Mouse (Mus musculus) liver, embryonic 12.5 days (tissue): ENCODE measurements around the gene Bco1. TPM values are rescaled to one million over a fixed set of nuclear protein-coding genes. Genes with fewer than 3 reads are reported as not detected.

Experiments
- ATAC-seq: fragments of 200-750 bp; cut with Nextera tagmentation; 2 replicates; pipeline ENCODE4 v1.8.0; 2017; ENCODE audit warnings: moderate number of reproducible peaks, mild to moderate bottlenecking, moderate library complexity
- H3K27ac ChIP-seq: fragments of 300-500 bp; sonication (generic); 2 replicates; pipeline ENCODE4 v1.5.1; 2016; ENCODE audit warnings: mild to moderate bottlenecking
- H3K27me3 ChIP-seq: fragments of 300-500 bp; sonication (generic); replicated peaks from 2 replicates; pipeline ENCODE4 v1.6.1; 2016; ENCODE audit warnings: mild to moderate bottlenecking, moderate library complexity
- H3K36me3 ChIP-seq: fragments of 300-500 bp; sonication (generic); 2 replicates; pipeline ENCODE4 v1.6.1; 2016; ENCODE audit warnings: mild to moderate bottlenecking, moderate library complexity
- H3K4me1 ChIP-seq: fragments of 300-500 bp; sonication (generic); 2 replicates; pipeline ENCODE4 v1.6.1; 2016
- H3K4me2 ChIP-seq: fragments of 300-500 bp; sonication (generic); 2 replicates; pipeline ENCODE4 v1.6.1; 2016; ENCODE audit warnings: mild to moderate bottlenecking, moderate library complexity
- H3K4me3 ChIP-seq: fragments of 300-500 bp; sonication (generic); 2 replicates; pipeline ENCODE4 v1.5.1; 2016; ENCODE audit warnings: mild to moderate bottlenecking, moderate library complexity
- H3K9ac ChIP-seq: fragments of 300-500 bp; sonication (generic); 2 replicates; pipeline ENCODE4 v1.6.1; 2016; ENCODE audit warnings: mild to moderate bottlenecking, moderate library complexity
- H3K9me3 ChIP-seq: fragments of 300-500 bp; sonication (generic); replicated peaks from 2 replicates; pipeline ENCODE4 v1.6.1; 2016; ENCODE audit warnings: mild to moderate bottlenecking, moderate library complexity
- WGBS: fragments of 180-500 bp; shearing (Covaris S2); methylation state at CpG from one replicate; pipeline ENCODE4 v1.1.7; 2016; ENCODE audit not compliant: insufficient replicate concordance; 5-methylcytosine and 5-hydroxymethylcytosine counted together
- polyA plus RNA-seq: library from polyadenylated mRNA; unstranded; fragments of >200 nt; fragmentation: Nextera tagmentation; extraction: Ambion mirVana; gene quantifications from 2 replicates; pipeline ENCODE4 v1.2.1, GENCODE M21; 2016

The Bco1 gene
- polyA plus RNA-seq, 1 experiment from 2014 or later, result 10.8 TPM

DNA sequence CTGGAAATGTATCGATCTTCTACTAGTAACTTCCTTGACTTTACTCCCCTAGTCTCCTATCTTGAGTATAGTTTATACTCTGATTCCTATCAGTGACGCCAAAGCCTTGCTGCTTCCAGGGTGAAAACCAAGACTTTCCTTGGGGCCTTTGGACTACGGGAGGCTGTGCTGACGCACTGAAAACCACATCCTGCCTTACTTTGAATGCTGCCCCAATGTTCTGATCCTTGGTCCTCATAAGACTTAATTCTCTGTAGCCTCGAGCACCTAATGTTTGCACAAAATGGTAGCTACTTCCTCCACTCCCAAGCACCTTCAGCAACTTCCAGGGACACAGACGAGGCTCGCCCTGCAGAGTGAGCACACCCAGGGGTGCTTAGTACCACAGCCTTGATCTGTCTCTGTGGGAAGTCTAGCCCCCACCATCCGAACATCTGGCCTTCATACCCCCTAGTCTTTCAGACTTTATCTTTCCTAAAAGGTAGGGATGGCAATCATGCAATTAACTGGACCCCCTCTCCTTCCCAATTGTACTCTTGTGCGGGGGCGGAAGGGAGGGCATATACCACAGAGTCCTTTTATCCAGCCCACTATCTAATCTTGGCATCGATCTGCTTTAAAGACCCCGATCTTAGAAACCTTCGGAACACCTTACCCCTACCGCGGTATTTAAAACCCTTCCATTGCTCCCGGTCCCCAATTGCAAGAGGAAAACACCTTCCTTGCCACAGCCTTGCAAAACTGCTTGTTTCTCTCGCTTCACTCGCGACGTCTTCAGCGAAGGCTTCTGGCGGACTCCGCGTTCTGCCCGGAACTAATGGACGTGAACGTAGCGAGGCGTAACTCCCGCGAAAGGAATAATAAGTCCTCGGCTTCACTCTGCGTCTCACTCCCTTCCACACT is 61.5 kb downstream of the Bco1 start:
- 4% methylated on average over 33 of the region's 33 CpGs for WGBS
- H3K9me3 ChIP-seq, result no peaks in the 10 kb centered on the region
- H3K9ac ChIP-seq, result peak overlapping the region; percentile 92
- peak overlapping the region; percentile 81 for H3K27ac ChIP-seq
- ATAC-seq, result no peak
- peak overlapping the region; percentile 96 for H3K4me3 ChIP-seq
- H3K27me3 ChIP-seq, result no peaks in the 10 kb centered on the region
- H3K4me1 ChIP-seq, result peaks cover 32% of the 10 kb centered on the region
- no peaks in the 10 kb centered on the region for H3K36me3 ChIP-seq
- H3K4me2 ChIP-seq, result peak overlapping the region; percentile 94

DNA sequence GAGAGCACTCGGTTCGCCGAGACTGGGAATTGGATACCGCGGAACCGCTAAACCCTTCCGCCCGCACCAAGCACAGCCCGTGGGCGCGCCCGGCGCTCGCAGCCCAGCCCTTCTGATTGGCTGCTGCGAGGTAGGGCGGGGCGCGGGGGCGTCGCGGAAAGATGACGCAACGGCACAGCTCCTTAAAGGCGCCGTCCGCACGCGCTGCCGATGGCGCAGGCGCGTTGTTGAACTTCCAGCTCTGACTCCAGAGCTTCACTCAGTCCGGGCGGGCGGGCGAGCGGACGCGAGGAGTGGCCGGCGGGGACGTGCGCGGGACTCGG is 62.1 kb downstream of the Bco1 start:
- Histone ChIP-seq H3K27ac (peak overlapping the region; percentile 94), H3K9ac (peak overlapping the region; percentile 92), H3K4me3 (peak overlapping the region; percentile 96), H3K36me3 (no peaks in the 10 kb centered on the region), H3K27me3 (no peaks in the 10 kb centered on the region), H3K9me3 (no peaks in the 10 kb centered on the region), H3K4me2 (peak overlapping the region; percentile 94), H3K4me1 (peaks cover 34% of the 10 kb centered on the region)
- 1% methylated on average over 43 of the region's 45 CpGs for WGBS
- peak; percentile 90 for ATAC-seq

DNA sequence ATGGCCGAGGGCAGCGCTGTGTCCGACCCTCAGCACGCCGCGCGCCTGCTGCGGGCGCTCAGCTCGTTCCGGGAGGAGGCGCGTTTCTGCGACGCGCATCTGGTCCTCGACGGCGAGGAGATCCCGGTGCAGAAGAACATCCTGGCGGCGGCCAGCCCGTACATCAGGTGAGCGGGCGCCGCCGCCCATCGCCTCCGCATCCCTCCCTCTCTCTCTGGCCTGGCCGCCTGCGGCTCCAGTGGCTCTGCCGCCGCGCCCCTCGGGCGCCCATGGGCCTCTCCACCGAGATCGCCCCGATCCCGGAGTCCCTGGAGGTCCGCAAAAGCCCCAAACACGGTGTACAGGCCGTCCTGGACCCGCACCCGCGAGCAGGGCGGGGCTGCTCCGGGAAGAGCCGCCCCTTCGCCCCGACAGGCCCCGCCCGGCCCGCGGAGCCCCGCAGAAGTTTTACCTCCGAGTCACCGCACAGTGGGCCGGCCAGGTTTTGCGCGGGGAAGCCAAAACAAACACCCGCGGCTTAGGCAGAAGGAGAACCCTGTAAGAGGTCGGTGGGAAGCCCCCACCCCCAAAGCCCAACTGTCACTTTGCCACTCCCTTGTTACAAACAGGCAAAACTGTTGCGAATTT is 62.6 kb downstream of the Bco1 start, which contains the start of gene Gan:
Gene Gan, plus strand, starts transcription at position 1 of the 627 bp plus-strand sequence.
- Histone ChIP-seq H3K27ac (peak within 1 kb of the TSS; percentile 94), H3K4me3 (peak within 1 kb of the TSS; percentile 96), H3K36me3 (no peaks in the 10 kb centered on the region), H3K9ac (peak within 1 kb of the TSS; percentile 92), H3K4me2 (peak within 1 kb of the TSS; percentile 94), H3K9me3 (no peaks in the 10 kb centered on the region), H3K27me3 (no peaks in the 10 kb centered on the region), H3K4me1 (peaks cover 35% of the 10 kb centered on the region)
- peak; percentile 81 for ATAC-seq
- under 1% methylated on average over 64 of the region's 65 CpGs for WGBS

DNA sequence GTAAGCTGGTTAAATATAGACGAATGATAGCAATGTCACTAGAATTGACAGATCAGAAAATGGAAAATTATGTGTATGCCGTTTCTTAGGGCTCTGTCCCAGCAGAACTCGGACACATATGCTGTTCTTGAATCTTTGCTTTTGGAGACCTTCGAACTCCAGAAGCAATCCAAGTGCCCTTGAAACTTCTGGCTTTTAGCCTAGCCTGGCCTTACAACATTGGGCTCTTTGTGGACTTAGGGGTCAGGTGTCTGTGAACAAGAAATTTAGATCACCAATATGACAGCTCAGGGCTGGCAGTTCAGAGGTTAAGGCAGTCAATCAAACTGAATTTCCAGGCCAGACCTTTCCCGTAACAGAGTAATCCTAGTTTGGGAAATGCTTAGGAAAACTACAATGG is 63.4 kb downstream of the Bco1 start:
- Histone ChIP-seq H3K27me3 (no peaks in the 10 kb centered on the region), H3K4me1 (peaks cover 35% of the 10 kb centered on the region), H3K9me3 (no peaks in the 10 kb centered on the region), H3K4me3 (peak overlapping the region; percentile 96), H3K4me2 (peak overlapping the region; percentile 94), H3K36me3 (no peaks in the 10 kb centered on the region), H3K27ac (0 out of 2 replicates have a peak overlapping the region, but pooled peaks have one; percentile 94), H3K9ac (peak overlapping the region; percentile 92)
- no peak for ATAC-seq
- WGBS, result 64% methylated on average over 5 of the region's 5 CpGs

DNA sequence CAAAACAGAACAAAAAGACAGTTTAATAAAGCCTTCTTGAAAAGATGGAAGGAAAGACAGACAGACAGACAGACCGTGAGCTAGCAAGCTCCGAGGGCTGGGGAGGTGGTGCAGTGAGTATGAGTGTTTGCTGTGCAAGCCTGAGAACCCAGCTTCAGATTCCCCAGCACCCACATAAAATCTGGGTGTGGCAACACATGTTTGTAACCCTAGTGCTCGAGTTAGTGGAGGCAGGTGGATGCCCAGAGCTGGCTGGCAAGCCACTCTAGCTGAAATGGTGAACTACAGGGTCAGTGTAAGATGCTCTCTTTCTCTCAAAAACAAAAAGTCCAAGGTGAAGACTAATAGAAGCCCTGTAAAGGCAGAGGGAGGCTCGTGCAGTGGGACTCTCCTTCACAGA is 69.3 kb downstream of the Bco1 start:
- ATAC-seq, result no peak
- Histone ChIP-seq H3K4me1 (peaks cover 56% of the 10 kb centered on the region), H3K9me3 (no peaks in the 10 kb centered on the region), H3K36me3 (peaks cover 9% of the 10 kb centered on the region), H3K4me3 (no peak overlapping the region), H3K4me2 (no peak overlapping the region), H3K27ac (no peak overlapping the region), H3K9ac (no peak overlapping the region), H3K27me3 (no peaks in the 10 kb centered on the region)
- 69% methylated on average over 4 of the region's 4 CpGs for WGBS

DNA sequence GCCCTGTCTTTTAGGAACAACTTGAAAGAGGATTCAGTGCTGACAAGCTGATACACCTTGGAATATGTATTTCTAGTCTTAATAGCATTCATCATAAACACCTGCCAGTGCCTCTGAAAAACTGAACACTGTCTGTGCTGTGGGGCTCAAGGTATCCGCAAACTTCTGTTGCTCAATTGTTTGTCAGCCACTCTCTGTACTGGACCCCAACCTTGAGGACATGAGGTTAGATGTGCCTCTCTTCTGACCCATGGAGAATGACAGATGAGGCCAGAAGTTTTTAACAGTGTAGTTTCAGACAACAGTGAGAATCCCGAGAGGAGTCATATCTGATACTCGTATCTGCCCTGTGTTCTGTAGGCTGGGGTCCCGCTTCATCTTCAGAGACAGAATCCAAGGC is 69.9 kb downstream of the Bco1 start:
- no peak overlapping the region for H3K4me2 ChIP-seq
- ATAC-seq, result no peak
- 73% methylated on average over 4 of the region's 4 CpGs for WGBS
- H3K9ac ChIP-seq, result no peak overlapping the region
- no peaks in the 10 kb centered on the region for H3K9me3 ChIP-seq
- H3K4me3 ChIP-seq, result no peak overlapping the region
- no peaks in the 10 kb centered on the region for H3K27me3 ChIP-seq
- peaks cover 9% of the 10 kb centered on the region for H3K36me3 ChIP-seq
- no peak overlapping the region for H3K27ac ChIP-seq
- H3K4me1 ChIP-seq, result peaks cover 58% of the 10 kb centered on the region

DNA sequence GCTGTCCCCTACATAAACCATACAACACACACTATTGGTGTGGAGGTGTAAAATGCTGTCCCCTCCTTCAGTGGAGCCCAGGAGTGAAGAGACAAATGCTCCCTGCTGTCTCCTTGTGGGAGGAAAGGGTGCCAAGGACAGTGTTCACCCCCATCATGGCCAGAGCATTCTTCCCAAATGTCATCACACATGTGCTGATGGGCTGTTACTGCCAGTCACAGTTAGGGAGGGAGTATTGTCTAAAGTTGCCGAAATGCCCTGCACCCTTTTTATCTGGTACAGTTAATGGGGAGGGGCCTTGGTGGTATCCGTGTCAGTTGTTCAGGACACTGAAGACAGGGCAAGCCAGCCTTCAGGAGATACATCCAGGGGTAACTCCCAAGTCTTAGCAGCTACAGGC is 70.9 kb downstream of the Bco1 start:
- Histone ChIP-seq H3K36me3 (peaks cover 9% of the 10 kb centered on the region), H3K27ac (no peak overlapping the region), H3K9me3 (no peaks in the 10 kb centered on the region), H3K9ac (no peak overlapping the region; the same call in 1 of the 2 replicates), H3K4me2 (no peak overlapping the region), H3K27me3 (no peaks in the 10 kb centered on the region), H3K4me1 (peaks cover 61% of the 10 kb centered on the region), H3K4me3 (no peak overlapping the region)
- no peak for ATAC-seq
- 74% methylated on average over 2 of the region's 2 CpGs for WGBS

DNA sequence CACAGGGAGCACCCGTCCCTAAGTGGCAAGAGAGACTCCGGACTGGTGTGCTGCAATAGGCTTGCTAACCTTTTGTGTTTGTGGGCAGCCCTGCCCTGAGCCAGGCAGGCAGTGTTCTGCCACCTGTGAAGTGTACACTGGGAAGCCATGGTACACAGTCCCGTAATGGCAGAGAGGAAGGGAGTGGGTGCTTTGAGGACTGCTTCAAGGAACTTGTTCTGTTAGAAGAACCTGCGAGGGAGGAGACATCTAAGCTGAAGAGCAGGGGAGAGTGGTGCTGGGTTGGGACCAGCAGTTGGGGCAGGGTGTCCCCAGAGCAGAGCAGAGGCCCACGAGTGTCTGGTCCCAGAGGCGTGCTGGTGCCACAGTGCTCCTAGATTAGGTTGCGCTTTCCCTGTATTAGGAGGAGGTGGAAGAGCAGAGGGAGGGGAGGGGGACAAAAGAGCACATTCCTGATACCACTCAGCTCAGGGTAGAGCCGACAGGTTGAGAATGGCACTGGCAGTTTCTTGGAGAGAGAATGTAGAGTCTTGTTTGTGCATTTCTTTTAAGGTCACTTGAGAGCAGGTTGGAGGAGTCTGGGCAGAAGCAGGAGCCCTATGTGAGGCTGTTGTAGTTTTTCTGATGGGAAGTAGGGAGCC is 71.7 kb downstream of the Bco1 start:
- ATAC-seq, result no peak
- H3K9me3 ChIP-seq, result no peaks in the 10 kb centered on the region
- peaks cover 9% of the 10 kb centered on the region for H3K36me3 ChIP-seq
- H3K27me3 ChIP-seq, result no peaks in the 10 kb centered on the region
- WGBS, result 70% methylated on average over 8 of the region's 8 CpGs
- H3K9ac ChIP-seq, result peak overlapping the region; percentile 47
- peaks cover 68% of the 10 kb centered on the region for H3K4me1 ChIP-seq
- H3K4me3 ChIP-seq, result no peak overlapping the region
- no peak overlapping the region for H3K27ac ChIP-seq
- H3K4me2 ChIP-seq, result peak overlapping the region; percentile 50; the same call in 1 of the 2 replicates

DNA sequence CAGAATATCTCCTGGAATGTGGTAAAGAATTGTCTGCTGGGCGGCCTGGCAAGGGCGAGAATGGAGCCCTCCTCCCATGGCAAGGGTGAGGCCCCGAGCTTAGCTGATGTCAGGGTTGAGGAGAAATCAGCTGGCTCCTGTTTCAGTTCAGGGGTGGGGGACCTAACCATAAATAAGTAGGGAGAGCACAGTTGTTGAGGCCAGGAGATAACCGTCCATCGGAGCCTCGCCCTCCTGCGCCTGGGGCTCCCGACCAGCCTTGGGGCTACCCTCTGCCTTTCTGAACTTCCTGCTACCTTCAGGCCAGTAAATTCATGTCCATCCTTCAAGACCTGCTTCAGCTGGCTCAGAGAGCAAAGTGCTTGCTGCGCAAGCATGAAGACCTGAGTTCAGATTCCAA is 72.7 kb downstream of the Bco1 start:
- peak overlapping the region; percentile 67 for H3K27ac ChIP-seq

DNA sequence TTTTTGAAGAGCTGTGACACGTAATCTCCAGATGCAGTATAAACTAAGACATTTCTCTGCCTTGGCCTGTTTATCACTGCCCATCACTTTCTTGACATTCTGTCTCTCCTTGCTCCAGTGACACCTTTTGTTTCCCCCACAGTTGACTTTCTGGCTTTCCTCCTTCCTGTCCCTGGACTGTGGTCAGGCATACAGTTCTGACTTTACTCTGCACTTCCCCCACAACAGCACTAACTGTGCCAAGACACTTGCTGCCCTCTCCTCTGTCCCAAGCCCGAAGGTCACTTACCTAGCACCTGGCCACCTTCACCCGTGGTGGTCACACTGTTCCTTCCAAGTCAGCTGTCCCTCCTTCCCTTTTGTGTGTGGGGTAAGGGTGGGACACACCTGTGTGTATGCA is 76.2 kb downstream of the Bco1 start:
- H3K4me2 ChIP-seq, result no peak overlapping the region
- no peaks in the 10 kb centered on the region for H3K9me3 ChIP-seq
- H3K36me3 ChIP-seq, result peaks cover 14% of the 10 kb centered on the region
- no peak overlapping the region for H3K9ac ChIP-seq
- no peaks in the 10 kb centered on the region for H3K27me3 ChIP-seq
- WGBS, result 57% methylated on average over 3 of the region's 3 CpGs
- no peak for ATAC-seq
- no peak overlapping the region for H3K27ac ChIP-seq
- peaks cover 49% of the 10 kb centered on the region for H3K4me1 ChIP-seq
- H3K4me3 ChIP-seq, result no peak overlapping the region

More for the DNA sequence above, 72.7 kb downstream of the Bco1 start:
- Histone ChIP-seq H3K36me3 (peaks cover 9% of the 10 kb centered on the region), H3K4me2 (peak overlapping the region; percentile 50), H3K9me3 (no peaks in the 10 kb centered on the region), H3K4me1 (peaks cover 69% of the 10 kb centered on the region), H3K4me3 (no peak overlapping the region), H3K9ac (peak overlapping the region; percentile 47; the same call in 1 of the 2 replicates), H3K27me3 (no peaks in the 10 kb centered on the region)
- WGBS, result 40% methylated on average over 9 of the region's 9 CpGs
- peak; percentile 83 for ATAC-seq

DNA sequence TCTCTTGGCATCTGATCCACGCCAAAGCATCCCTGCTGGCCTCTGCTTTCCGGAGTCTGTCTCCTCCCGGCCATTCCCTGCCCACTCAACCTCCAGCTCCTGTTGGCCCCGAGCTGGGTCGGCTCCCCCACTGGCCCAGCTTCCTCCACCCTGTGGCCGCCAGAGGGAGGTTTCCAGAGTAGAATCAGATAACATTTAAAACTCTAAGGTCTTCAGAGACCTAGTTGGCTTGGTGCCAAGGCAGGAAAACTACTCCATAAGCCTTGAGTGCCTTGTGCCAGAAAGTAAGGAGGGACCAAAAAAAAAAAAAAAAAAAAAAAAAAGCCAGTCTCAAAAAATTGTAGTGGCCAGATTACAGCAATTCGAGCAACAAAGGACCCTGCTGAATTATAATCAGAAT is 77.2 kb downstream of the Bco1 start:
- Histone ChIP-seq H3K4me2 (no peak overlapping the region), H3K27ac (no peak overlapping the region), H3K36me3 (peaks cover 14% of the 10 kb centered on the region), H3K4me1 (peaks cover 38% of the 10 kb centered on the region), H3K4me3 (no peak overlapping the region), H3K27me3 (no peaks in the 10 kb centered on the region), H3K9me3 (no peaks in the 10 kb centered on the region), H3K9ac (no peak overlapping the region)
- no peak for ATAC-seq
- WGBS, result 53% methylated on average over 7 of the region's 7 CpGs

DNA sequence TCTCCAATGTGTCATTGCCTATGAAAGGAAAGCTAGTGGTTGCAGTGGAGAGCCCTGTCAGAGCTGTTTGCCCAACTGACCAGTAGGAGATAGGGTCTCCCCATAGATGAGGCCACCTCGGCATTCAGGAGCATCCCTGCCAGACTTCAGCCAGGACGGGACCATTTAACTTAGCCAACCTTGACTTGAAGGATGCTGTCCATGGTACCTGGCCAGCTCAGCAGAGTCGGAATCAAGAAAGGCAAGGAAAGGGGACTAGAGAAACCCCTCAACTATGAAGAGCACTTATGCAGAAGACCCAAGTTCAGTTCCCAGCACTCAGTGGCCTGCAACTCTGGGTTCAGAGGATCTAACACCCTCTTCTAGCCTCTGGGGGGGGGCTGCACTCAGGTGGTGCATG is 78.0 kb downstream of the Bco1 start:
- no peak overlapping the region for H3K4me2 ChIP-seq
- no peak overlapping the region for H3K27ac ChIP-seq
- H3K4me3 ChIP-seq, result no peak overlapping the region
- no peaks in the 10 kb centered on the region for H3K27me3 ChIP-seq
- WGBS, result 74% methylated on average over 3 of the region's 3 CpGs
- H3K36me3 ChIP-seq, result peaks cover 12% of the 10 kb centered on the region
- peaks cover 30% of the 10 kb centered on the region for H3K4me1 ChIP-seq
- H3K9ac ChIP-seq, result no peak overlapping the region
- no peak for ATAC-seq
- no peaks in the 10 kb centered on the region for H3K9me3 ChIP-seq
